Mouse (Mus musculus) kidney, adult 18-20 months (tissue): ENCODE results near the gene Chchd4.
"Not testable (repeated sequence)": the region's sequence is repeated elsewhere in the genome, so short reads cannot be mapped to it uniquely, and the experiment has no call there.

ENCODE experiments used
- DNase-seq: peaks from one replicate; pipeline ENCODE4 v3.0.0; 2021

Gene Chchd4

GRCm38 (mm10) chr6:91473805-91474440, 577 bp upstream of the Chchd4 start:
- DNase-seq: peak; percentile 12

GRCm38 (mm10) chr6:91472319-91472718, 1.0 kb downstream of the Chchd4 start:
- peak; percentile 19 for DNase-seq

GRCm38 (mm10) chr6:91471427-91471826, 1.9 kb downstream of the Chchd4 start:
- DNase-seq: not testable (repeated sequence)

- no peak for DNase-seq
These were observed 2.6 kb downstream of the Chchd4 start for GRCm38 (mm10) chr6:91470712-91471111.

GRCm38 (mm10) chr6:91467106-91467505, 6.2 kb downstream of the Chchd4 start:
- DNase-seq: no peak

GRCm38 (mm10) chr6:91465756-91466155, 7.6 kb downstream of the Chchd4 start:
- DNase-seq: peak; percentile 14

GRCm38 (mm10) chr6:91459471-91459870, 13.9 kb downstream of the Chchd4 start:
- peak; percentile 56 for DNase-seq

- DNase-seq: no peak
These were observed 18.8 kb downstream of the Chchd4 start for GRCm38 (mm10) chr6:91454546-91454945.

- DNase-seq: no peak
These were observed 21.3 kb downstream of the Chchd4 start for GRCm38 (mm10) chr6:91452056-91452455.

GRCm38 (mm10) chr6:91449472-91450225, 23.7 kb downstream of the Chchd4 start:
- no peak for DNase-seq

GRCm38 (mm10) chr6:91445316-91445715, 28.0 kb downstream of the Chchd4 start:
- no peak for DNase-seq

- DNase-seq: no peak
These were observed 32.1 kb downstream of the Chchd4 start for GRCm38 (mm10) chr6:91441145-91441662.

- DNase-seq: peak; percentile 98
These were observed 32.7 kb downstream of the Chchd4 start for GRCm38 (mm10) chr6:91440474-91441144.

GRCm38 (mm10) chr6:91424151-91424550, 49.2 kb downstream of the Chchd4 start:
- no peak for DNase-seq

GRCm38 (mm10) chr6:91421629-91422028, 51.7 kb downstream of the Chchd4 start:
- no peak for DNase-seq

- no peak for DNase-seq
These were observed 56.0 kb downstream of the Chchd4 start for GRCm38 (mm10) chr6:91417291-91417845.

GRCm38 (mm10) chr6:91416146-91416545, 57.2 kb downstream of the Chchd4 start:
- no peak for DNase-seq

GRCm38 (mm10) chr6:91414890-91415289, 58.5 kb downstream of the Chchd4 start:
- DNase-seq: peak; percentile 26
